Mouse (Mus musculus): ENCODE measurements around the gene Kif4. TPM values are rescaled to one million over a fixed set of nuclear protein-coding genes. Genes with fewer than 3 reads are reported as not detected.

Gene Kif4
- total RNA-seq (2014; fragmentation: Nextera tagmentation): 33.9 and 41.5 TPM in 2 replicates
- total RNA-seq (2017): 37.2 and 48.0 TPM in 2 replicates

DNA sequence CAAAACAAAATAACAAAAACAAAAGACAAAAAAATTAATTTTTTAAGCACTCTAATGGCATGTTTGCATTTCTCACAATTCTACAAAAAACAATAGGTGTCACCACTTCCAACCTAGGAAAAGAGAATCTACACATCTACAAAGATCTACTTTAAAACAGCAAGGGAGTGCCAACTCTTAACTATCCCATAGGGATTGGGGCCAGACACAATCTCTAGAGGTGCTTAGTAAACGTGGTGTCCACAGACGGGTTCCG, at the start of gene Kif4:
Gene Kif4, plus strand, starts transcription at position 192 of the 256 bp plus-strand sequence.
- no peak for ATAC-seq (replicated peaks; ENCODE audit: low FRiP score, low TSS enrichment, poor library complexity, severe bottlenecking)

GRCm38 (mm10) chrX:100594791-100595190, 30.7 kb upstream of the Kif4 start, which contains the start of gene P2ry4:
P2ry4 (minus strand) TSS chrX:100594869.
- ATAC-seq (replicated peaks; ENCODE audit: low FRiP score, low TSS enrichment, poor library complexity, severe bottlenecking): no peak

DNA sequence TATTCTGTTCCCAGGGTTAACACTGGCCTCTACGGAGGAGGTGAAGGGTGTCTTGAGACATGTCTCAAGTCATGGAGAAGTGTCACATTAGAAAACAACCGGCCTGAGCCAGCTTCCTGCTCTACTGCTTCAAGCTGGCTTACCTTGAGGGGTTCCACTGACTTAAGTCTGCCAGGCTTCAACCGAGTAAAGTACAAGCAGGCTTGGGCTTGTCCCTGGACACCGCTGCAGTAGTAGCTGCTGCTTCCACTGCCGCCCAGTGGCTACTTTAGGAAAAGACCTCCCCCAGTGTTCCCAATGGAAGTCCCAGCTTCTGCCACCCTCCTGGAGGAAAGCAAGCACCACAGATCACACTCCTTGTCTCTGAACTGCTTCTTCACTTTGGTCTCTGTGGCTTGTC, 28.1 kb upstream of the Kif4 start:
- ATAC-seq (replicated peaks; ENCODE audit: low FRiP score, low TSS enrichment, poor library complexity, severe bottlenecking): no peak

DNA sequence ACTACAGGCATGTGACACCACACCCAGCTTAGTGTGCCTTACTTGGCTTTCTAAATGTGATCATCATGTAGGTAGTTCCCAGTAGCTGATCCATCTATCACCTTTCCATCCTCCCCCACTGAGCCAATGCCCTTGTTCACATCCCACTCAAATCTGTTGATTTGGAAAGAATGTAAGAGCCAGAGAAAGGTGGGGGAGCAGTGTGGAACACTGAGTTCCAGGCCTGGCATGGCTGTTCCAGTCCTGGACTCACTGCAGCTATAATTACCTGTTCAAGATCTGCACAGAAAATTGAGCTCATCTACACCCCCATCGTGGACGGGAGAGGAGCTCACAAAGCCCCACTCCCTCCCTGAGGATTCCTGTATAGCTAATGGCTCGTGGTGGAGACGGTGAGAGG, 25.8 kb upstream of the Kif4 start:
- no peak for ATAC-seq (replicated peaks; ENCODE audit: low FRiP score, low TSS enrichment, poor library complexity, severe bottlenecking)

DNA sequence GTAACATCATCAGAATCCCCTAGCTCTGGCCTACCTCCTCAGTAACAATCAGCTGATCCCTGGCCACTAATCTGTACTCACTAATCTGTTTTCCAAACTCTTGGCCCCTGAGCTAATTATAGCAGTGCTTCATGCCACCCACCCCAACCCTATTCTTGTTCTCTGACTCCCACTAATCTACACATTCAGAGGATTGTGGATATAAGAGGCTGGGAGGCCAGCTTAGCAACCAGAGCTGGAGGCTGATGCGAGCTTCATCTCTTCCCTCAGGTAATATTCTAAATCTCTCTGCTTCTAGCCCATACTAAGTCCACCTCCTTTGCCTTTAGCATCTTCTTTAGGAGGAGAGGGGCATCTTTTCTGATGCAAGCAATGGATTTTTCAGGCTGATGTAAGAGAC, 20.2 kb upstream of the Kif4 start, which contains the start of gene Arr3:
Gene Arr3, plus strand, starts transcription at position 184 of the 400 bp plus-strand sequence.
- no peak for ATAC-seq (replicated peaks; ENCODE audit: low FRiP score, low TSS enrichment, poor library complexity, severe bottlenecking)

DNA sequence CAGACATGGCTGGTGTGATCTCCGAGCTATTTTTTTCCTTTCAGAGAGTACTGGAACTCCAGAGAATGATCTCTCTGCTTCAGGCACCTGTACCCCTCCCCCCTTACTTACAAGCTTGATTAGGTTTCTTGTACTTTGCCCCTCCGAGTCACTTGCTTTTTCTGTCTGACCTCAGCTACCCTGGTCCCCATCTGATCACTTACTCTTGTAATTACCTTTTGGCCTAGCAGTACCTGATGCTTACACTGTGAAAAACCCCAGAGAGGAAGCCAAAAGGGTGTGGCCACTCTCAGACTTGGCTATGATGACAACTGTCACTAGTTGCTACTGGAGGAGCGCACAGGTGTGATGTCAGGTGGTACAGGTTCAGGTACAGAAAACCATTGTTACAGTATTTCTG, 7.0 kb upstream of the Kif4 start:
- no peak for ATAC-seq (replicated peaks; ENCODE audit: low FRiP score, low TSS enrichment, poor library complexity, severe bottlenecking)

DNA sequence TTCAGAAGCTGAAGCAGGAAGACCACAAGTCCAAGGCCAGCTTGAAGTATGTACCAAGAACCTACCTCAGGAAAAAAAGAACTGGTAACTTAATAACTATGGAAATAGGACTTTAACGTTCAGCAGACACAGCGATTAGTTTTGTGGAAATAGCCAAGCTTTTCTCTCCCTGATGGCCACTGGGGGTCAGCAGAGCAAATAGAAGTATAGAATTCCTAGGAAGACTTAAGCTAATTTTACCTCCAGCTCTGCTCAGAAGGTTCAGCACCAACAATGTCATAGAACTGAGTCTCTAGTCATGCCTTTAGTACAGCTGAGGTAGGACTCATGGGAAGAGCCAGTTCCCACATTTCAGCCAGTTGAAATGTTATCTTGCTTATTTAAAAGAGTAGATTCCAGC, 4.2 kb upstream of the Kif4 start:
- no peak for ATAC-seq (replicated peaks; ENCODE audit: low FRiP score, low TSS enrichment, poor library complexity, severe bottlenecking)

DNA sequence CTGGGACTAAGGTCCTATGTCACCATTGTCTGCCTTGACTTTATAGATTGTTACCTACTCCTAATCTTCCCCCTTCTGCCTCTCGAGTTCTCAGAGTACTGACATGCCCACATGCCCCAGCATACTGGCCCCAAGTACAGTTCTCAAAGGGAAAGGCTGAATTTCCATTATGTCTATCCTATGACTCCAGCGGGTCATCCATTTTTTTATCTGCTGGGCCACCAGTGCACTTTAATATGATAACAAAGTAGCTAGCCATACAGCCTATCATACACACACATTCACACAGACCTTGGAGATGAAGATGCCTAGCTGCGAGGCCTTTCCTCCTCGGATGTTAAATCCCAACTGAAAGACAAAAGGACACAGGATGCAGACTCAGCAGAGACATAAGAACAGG, 1.3 kb upstream of the Kif4 start:
- ATAC-seq (replicated peaks; ENCODE audit: low FRiP score, low TSS enrichment, poor library complexity, severe bottlenecking): peak; percentile 60

DNA sequence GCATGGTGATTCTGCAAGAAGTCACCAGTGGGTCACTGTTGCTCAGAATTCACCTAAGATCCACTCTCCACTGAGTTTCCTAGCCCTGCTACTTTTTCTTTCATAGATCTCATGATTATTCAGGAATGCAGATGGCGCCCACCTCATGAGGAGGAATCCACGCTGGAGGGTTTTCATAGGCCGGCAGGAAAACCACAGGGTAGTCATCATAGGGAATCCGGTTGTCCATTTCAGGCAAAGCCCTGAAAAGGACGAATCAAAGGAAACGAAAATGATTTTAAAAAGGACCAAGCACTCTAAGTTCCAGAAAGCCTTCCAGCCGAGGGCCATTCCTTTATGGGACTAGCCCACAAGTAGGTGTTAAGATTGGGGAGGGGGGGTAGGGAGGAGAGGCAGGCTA, 391 bp upstream of the Kif4 start:
- no peak for ATAC-seq (replicated peaks; ENCODE audit: low FRiP score, low TSS enrichment, poor library complexity, severe bottlenecking)

GRCm38 (mm10) chrX:100625802-100626793, 561 bp downstream of the Kif4 start, which contains the start of gene Pdzd11:
Pdzd11 (minus strand) TSS chrX:100626568.
- peak; percentile 99 for ATAC-seq (replicated peaks; ENCODE audit: low FRiP score, low TSS enrichment, poor library complexity, severe bottlenecking)

DNA sequence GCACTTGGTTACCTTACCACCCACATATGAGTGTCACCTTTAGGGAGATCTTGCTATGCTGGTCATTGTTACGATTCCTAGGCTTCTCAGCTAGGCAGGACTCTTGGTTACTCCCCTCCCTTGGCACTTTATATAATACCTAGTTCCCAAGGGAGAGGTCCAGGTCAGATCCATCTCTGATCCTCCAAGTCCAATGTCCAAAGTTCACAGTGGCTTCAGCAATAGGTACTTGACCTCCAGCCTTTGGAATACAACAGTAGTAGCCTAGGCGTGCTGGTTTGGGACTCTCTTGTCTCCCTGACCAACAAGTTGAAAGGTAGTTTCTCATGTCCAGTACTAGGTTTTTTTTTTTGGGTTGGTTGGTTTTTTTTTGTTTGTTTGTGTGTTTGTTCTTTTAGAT, 3.5 kb downstream of the Kif4 start:
- no peak for ATAC-seq (replicated peaks; ENCODE audit: low FRiP score, low TSS enrichment, poor library complexity, severe bottlenecking)

DNA sequence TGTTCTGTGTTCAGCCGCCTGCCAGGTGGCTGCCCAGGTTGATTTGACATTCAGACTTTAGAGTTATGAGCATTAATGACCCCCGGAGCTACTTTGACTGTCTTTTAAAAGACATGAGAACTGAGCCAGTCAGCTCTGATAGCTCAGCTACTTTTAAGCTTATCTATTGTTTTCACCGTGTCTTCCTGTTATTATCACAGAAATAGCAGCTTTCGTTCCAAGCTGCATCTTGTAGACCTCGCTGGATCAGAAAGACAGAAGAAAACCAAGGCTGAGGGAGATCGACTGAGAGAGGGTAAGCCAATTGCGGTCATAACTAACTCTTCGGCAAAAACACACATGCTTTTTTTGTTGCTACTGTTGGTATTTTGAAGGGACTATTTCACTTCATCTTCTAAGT, 12.9 kb downstream of the Kif4 start:
- peak; percentile 80 for ATAC-seq (replicated peaks; ENCODE audit: low FRiP score, low TSS enrichment, poor library complexity, severe bottlenecking)

GRCm38 (mm10) chrX:100652848-100653247, 27.3 kb downstream of the Kif4 start:
- ATAC-seq (replicated peaks; ENCODE audit: low FRiP score, low TSS enrichment, poor library complexity, severe bottlenecking): no peak

DNA sequence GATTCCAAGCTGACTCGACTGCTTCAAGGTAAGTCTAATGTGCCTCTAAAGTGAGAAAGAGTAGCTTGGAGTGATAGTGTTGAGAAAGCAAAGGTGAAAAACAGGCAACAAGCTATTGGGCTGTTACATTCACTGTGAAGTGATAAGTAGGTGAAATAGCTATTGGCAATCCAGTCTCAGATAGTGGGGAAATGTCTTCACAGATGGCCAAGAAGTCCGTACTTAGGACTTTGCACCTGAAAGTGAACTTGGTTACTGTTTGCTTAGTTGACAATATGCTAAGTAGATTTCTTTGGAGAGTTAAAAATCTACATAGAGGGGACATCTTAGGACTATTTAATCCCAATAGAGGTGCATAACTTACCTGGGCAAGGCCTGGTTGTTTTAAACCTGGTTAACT, 39.3 kb downstream of the Kif4 start:
- no peak for ATAC-seq (replicated peaks; ENCODE audit: low FRiP score, low TSS enrichment, poor library complexity, severe bottlenecking)

DNA sequence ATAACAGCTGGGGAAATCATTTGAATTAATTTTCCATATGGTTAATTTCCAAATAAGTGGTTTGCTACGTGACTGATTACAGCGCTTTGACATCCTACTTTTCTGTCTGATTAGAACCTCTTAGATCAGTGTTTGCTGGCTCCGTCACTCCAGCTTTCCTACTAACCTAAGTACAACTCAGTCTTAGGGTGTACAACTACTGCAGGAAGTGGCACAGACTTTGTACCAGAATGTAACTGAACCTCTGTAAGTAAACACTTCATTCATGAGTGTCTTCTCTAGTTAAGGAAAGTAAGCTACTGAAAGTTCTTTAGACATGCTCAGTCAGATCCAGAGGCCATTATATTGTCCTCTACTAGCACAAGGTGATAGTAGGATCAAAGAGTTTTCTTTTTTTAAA, 52.7 kb downstream of the Kif4 start:
- no peak for ATAC-seq (replicated peaks; ENCODE audit: low FRiP score, low TSS enrichment, poor library complexity, severe bottlenecking)

- ATAC-seq (replicated peaks; ENCODE audit: low FRiP score, low TSS enrichment, poor library complexity, severe bottlenecking): no peak
These were observed 61.0 kb downstream of the Kif4 start for GRCm38 (mm10) chrX:100686527-100686926.

DNA sequence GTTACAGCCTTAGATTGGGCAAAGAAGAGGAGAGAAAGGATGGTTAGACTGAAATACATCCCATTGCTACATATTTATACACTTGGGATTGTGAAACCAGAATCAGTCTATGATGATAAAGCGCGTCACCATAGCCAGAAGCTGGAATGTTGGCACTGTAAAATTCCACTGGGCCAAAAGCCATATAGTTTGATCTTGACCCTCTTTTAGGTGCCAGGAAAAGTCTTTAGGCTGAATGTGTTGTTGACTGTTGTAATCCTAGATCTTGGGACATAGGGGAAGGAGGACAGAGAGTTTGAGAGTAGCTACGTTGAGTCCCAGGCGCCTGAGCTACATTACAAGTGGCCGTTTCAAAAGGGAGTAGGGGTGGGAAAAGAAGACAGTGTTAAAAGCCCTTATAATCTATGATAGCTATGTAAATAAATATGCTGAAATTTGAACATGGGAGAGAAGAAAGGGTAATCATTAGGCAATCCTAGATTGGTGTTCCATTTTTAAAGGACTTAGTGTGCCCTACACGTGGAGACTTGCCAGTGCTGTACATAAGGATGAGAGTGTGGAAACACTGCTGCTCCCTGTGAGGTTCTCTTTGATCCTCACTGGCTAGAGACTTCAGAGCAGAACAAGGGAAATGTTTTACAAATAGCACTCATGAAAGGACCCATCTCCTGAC, 62.0 kb downstream of the Kif4 start:
- no peak for ATAC-seq (replicated peaks; ENCODE audit: low FRiP score, low TSS enrichment, poor library complexity, severe bottlenecking)

DNA sequence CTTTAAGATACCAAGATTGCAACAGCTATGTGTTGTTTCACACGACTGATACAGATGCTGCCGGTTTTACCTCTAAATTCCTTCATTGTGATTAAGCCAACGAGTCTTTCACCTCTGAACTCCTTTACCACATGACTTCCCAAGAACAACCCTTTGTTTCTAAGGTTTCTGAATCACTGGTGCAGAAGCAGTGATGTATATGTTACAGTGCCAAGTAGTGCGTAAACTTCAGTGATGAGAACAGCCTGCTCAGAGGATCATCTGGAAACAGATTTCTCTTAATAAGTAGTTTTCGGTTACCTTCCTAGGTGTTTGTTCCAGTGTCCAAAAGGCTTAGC, 62.5 kb downstream of the Kif4 start:
- ATAC-seq (replicated peaks; ENCODE audit: low FRiP score, low TSS enrichment, poor library complexity, severe bottlenecking): no peak

- ATAC-seq (replicated peaks; ENCODE audit: low FRiP score, low TSS enrichment, poor library complexity, severe bottlenecking): no peak
These were observed 71.2 kb downstream of the Kif4 start for GRCm38 (mm10) chrX:100696776-100697175.

- no peak for ATAC-seq (replicated peaks; ENCODE audit: low FRiP score, low TSS enrichment, poor library complexity, severe bottlenecking)
These were observed 82.5 kb downstream of the Kif4 start for GRCm38 (mm10) chrX:100708032-100708431.

DNA sequence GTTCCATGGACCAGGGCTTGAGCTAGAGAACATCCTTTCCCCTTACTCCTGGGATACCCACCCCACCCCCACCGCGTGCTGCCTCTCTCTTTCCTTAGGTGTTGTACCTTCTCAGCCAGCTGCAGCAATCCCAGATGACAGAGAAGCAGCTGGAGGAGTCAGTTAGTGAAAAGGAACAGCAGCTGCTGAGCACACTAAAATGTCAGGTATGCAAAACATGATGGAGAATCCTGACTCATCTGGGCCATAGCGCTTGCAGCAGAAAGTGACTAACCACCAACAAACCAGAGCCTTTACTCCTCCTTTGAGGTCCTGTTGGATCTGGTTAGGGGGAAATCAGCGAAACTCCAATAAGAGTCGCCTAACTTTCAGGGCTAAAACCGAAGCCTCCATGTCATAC, 90.6 kb downstream of the Kif4 start:
- no peak for ATAC-seq (replicated peaks; ENCODE audit: low FRiP score, low TSS enrichment, poor library complexity, severe bottlenecking)

Measured in megakaryocyte-erythroid progenitor cell, adult 5-6 weeks (primary cell).